Mouse (Mus musculus) thymus, adult 2 months (tissue): ENCODE data around the gene Gm20388.

ENCODE experiments used
- CTCF ChIP-seq: fragments of 200-500 bp; IDR thresholded peaks from 2 replicates; pipeline ENCODE4 v1.5.1; 2012; ENCODE audit warnings: mild to moderate bottlenecking, control low read depth, low read length, moderate library complexity, borderline replicate concordance; ENCODE audit not compliant: control insufficient read depth, poor library complexity, insufficient read depth; ENCODE audit errors: extremely low read depth
- POLR2A ChIP-seq: fragments of 200-500 bp; IDR thresholded peaks from 2 replicates; pipeline ENCODE4 v1.6.1; 2012; ENCODE audit warnings: mild to moderate bottlenecking, low read length, control low read depth, moderate library complexity; ENCODE audit not compliant: control insufficient read depth, poor library complexity, insufficient read depth; ENCODE audit errors: extremely low read depth

DNA sequence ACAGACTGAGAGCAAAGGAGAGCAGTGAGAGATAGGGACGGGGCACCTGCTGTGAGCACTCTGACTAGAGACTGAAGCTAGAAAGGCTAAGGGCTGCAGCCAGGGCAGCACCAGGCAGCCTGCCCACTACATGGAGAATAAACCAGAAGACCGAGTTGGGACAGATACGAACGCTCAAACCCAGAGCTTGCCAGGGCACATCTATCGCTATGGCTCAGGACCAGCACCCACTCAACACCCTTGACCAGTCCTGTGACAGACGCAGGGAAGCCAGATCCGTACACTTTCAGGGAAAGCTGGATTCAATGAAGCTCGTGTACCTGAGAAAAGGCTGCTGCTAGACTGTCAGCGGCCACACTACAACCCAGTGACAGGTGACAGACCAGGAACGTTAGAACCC is 674.9 kb downstream of the Gm20388 start:
- TF ChIP-seq CTCF (no peak), POLR2A (no peak)
